Mouse (Mus musculus) brain, embryonic 14.5 days (tissue): Measurements from ENCODE around the gene Sec14l1.

ENCODE experiments used
- CTCF ChIP-seq: fragments of 200-500 bp; IDR thresholded peaks from 2 replicates; pipeline ENCODE4 v1.5.1; 2012; ENCODE audit warnings: inconsistent platforms, mild to moderate bottlenecking, moderate library complexity, borderline replicate concordance; ENCODE audit not compliant: insufficient read depth, insufficient read length; ENCODE audit errors: extremely low read depth
- POLR2A ChIP-seq: fragments of 200-500 bp; IDR thresholded peaks from 2 replicates; pipeline ENCODE4 v1.6.1; 2012; ENCODE audit warnings: mild to moderate bottlenecking, inconsistent platforms, borderline replicate concordance; ENCODE audit not compliant: poor library complexity, insufficient read depth, insufficient read length, severe bottlenecking; ENCODE audit errors: extremely low read depth

DNA sequence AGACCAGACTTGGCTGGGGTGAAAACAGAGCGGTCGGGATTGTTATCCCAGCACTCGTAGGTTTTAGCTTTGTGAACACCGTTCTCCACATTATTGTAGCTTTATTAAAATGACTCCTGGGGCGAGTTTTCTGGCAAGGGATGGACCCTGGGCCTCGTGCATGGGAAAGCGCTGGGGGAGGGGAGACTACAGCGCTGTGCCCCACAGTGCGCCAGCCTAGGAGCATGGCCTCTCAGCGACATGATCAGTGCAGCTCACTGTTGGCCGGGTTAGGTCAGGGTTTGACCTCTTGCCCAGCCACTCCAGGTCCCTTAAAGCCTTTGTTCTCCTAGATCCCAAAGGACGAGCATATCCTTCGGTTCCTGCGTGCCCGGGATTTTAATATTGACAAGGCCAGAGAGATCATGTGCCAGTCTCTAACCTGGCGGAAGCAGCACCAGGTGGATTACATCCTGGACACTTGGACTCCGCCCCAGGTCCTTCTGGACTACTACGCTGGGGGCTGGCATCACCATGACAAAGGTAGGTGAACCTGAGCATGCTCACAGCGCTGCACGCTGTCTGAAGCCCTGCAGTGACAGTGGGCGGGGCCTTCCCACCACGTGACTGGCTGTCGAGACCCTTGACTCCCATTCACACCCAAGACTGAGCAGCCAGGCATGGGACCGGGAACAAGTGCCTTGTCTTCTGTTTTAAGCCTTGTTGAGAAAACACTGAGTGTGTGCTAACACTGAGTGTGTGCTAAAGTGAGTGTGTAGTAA lies 32.0 kb downstream of the Sec14l1 start:
- TF ChIP-seq CTCF, result no peak
- no peak for TF ChIP-seq POLR2A
